Mouse (Mus musculus) urinary bladder, postnatal 25 days (tissue): Measurements from ENCODE around the gene Tex44.

Source experiments
- DNase-seq: peaks from one replicate; pipeline ENCODE4 v3.0.0; 2022; ENCODE audit warnings: low spot score

Tex44 gene

GRCm38 (mm10) chr1:86423879-86424278 lies 2.2 kb upstream of the Tex44 start:
- DNase-seq: no peak

DNA sequence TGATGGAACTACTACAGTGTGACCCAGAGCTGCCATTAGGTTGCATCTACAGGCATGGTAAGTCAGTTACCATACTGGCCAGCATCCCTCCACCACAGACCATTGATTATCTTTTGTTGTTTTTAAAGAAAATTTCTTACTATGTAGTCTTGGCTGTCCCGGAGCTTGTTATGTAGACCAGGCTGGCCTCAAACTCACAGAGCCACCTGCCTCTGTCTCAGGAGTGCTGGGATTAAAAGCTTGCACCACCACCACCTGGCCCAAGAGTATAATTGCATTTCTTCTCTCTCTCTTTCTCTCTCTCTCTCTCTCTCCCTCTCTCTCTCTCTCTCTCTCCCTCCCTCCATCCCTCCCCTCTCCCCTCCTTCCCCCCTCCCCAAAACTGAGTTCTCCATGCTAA lies 1.8 kb upstream of the Tex44 start:
- DNase-seq: no peak

- no peak for DNase-seq
Observed at GRCm38 (mm10) chr1:86424835-86425547, 1.1 kb upstream of the Tex44 start.

GRCm38 (mm10) chr1:86430056-86430455 lies 3.9 kb downstream of the Tex44 start:
- peak; percentile 66 for DNase-seq

- no peak for DNase-seq
Observed at GRCm38 (mm10) chr1:86432778-86433177, 6.6 kb downstream of the Tex44 start.

GRCm38 (mm10) chr1:86433359-86433758 lies 7.2 kb downstream of the Tex44 start:
- no peak for DNase-seq

- DNase-seq: no peak
Observed at GRCm38 (mm10) chr1:86434001-86434400, 7.9 kb downstream of the Tex44 start.

GRCm38 (mm10) chr1:86434439-86435201 lies 8.5 kb downstream of the Tex44 start:
- DNase-seq: peak; percentile 99

DNA sequence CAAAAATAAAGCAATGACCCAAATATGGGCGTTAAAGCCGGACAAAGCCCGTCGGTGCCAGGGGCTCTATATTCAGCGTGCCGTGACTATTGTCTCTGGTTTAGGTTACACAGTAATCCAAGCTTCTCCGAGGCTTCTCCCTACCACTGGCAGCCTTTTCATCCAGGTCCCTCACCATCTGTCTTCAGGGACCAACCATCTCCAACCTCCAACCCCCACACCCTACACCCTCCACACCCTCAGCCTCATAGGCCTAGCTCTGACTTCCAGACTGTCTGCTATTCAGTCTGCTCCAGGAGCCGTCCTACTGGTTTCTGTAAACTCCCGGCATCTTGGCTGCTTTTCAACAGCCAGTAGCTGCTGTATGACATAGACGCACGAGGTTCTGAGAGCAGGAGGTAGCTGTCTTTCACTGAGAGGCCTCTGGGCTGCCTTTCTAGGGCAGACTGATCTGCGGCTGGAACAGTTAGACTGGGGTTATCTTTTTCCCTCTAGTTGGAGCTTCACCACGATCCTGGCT lies 9.2 kb downstream of the Tex44 start:
- peak; percentile 28 for DNase-seq

DNA sequence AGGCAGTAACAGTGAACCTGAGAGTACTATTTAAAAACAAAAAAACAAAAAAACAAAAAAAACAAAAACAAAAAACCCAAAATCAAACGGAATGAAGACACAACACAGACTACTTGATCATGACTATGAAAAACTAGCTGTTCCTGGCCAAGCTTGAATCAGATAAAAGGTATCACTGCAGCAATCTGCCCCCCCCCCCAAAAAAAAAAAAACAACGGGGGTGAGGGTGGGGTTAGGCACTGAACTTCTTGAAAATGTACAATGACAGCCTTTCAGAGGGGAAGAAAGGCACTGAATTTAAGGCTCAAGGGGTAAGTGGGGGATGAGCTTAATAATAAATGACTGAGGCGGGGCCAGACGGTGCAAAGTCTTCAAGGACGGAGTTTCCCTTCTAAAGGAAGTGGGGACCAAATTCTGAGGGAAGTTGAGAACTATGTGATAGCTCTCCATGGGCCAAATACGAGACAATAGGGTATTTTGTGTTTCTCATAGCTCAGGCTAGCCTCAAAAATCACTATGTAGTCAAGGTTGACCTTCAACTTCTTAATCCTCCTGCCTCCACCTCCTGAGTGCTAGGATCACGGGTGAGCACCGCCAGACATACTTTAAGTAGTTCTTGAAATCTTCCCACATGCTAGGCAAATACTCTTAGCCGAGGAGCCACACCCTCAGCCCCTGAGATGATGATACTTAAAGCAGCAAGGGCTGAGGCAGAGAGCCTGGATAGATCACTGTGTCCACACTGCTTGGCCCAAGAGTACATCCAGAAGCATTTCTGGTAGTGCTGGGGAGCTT lies 11.3 kb downstream of the Tex44 start:
- DNase-seq: no peak

DNA sequence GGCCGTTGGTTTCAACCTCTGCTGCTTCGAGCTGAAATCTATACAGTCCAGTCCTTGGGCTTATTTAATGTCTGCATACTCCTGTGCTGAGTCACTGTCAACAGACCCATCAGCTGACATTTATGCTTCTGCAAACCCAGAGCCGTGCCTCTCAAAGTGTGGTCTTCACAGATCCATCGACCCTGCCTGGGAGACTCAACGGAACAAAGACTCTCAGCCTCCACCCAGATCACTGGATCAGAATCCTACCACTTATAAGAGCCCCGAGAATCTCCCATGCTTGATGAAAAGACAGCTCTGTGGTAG lies 11.8 kb downstream of the Tex44 start:
- no peak for DNase-seq

DNA sequence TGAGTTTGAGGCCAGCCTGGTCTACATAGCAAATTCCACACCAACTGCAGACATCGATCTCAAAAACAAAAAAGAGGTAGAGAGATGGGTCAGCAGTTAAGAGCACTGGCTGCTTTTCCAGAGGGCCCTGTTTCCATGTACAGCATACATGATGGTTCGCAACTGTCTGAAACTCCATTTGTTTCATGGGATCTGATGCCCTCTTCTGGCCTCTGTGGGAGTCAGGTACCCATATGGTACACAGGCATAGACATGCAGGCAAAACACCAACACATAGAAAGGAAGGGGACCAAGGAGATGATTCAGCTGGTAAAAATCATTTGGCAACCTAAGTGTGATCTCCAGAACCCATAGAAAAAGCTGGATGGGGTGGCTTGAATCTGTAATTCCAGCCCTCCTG lies 12.4 kb downstream of the Tex44 start:
- no peak for DNase-seq

- DNase-seq: no peak
Observed at GRCm38 (mm10) chr1:86439487-86440170, 13.5 kb downstream of the Tex44 start.

DNA sequence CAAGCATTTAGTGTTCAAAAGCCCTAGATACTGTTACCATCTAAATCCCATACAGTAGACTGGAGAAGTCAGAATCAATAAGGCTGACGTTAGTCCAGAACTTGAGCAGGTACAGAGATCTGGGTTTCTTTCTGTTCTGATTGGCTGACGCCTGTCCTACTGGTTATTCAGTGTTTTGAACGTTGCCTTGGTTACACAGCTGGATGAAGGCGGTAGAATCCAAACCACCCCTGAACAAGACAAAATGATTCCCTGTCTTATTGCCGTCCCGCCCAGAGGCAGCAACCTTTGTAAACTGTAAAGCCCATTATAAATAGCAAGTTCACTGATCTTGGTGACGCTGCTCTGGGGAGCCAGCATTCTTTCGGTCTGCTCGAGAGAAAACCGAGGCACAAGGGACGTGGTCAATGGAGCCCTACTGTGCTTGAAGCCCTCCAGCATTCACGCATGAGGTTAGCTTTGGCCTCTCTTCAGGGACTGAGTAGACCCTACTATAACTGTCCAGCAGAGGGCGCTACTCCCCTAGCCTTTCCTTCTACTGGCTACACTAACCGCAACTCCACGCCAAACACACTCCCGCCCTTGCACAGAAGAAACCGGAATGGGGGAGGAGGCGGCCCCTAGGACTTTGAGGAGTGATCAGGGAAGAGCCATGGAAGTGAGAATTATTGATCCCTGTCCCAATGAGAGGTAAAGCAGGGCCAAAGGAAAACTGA lies 14.2 kb downstream of the Tex44 start:
- DNase-seq: peak; percentile 93

DNA sequence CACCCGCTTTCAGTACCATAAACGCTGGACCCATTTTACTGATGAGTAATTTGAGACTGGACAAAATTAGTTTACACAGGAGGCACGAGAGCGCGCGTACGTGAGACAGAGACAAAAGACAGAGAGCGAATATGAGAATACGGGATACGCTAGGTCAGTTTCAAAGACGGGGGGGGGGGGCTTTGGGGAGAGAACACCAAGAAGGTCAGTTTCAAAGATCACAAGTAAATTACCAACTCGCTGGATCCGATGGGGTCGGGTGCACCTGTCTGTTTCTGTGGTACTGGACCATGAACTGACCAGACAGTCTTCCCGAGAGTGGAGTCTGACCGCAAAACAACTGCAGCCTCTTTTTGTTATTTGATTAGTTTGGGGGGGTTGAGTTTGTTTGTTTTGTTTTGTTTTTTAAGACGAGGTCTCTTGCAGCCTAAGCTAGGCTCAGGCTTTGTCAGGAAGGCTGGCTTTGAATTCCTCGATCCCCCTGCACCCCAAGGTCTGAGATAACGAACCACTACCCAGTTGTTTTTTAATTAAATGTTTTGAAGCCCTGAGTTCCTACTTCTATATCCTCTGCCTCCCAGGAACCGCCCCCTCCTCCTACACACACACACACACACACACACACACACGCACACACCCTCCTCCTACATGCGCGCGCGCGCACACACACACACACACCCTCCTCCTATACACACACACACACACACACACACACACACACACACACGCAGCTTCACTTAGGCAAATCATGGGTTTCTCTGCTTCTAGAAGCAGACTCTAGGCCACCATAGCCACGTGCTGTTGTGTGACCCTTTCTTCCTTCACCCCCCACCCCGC lies 15.0 kb downstream of the Tex44 start:
- peak; percentile 46 for DNase-seq

GRCm38 (mm10) chr1:86441724-86441979 lies 15.5 kb downstream of the Tex44 start:
- DNase-seq: no peak

- peak; percentile 85 for DNase-seq
Observed at GRCm38 (mm10) chr1:86441980-86442831, 16.1 kb downstream of the Tex44 start.

DNA sequence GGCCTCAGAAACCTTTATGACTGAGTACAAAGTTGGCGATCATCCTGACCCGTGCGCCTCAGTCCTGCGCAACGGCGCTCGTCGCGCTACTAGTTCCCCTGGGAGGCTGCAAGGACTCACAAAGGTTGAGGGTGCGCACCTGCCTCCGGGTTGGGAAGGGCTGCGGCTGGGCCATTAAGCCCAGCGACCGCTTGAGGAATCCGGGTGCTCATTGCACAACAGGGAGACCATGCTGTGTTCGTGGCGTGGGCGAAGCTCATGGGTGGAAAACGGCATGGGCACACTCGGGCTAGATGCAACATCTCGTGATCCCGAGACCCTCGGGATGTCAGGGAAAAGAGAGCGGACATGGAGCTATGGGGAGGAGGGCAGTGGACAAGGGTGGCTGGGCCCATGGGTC lies 16.7 kb downstream of the Tex44 start:
- DNase-seq: no peak

DNA sequence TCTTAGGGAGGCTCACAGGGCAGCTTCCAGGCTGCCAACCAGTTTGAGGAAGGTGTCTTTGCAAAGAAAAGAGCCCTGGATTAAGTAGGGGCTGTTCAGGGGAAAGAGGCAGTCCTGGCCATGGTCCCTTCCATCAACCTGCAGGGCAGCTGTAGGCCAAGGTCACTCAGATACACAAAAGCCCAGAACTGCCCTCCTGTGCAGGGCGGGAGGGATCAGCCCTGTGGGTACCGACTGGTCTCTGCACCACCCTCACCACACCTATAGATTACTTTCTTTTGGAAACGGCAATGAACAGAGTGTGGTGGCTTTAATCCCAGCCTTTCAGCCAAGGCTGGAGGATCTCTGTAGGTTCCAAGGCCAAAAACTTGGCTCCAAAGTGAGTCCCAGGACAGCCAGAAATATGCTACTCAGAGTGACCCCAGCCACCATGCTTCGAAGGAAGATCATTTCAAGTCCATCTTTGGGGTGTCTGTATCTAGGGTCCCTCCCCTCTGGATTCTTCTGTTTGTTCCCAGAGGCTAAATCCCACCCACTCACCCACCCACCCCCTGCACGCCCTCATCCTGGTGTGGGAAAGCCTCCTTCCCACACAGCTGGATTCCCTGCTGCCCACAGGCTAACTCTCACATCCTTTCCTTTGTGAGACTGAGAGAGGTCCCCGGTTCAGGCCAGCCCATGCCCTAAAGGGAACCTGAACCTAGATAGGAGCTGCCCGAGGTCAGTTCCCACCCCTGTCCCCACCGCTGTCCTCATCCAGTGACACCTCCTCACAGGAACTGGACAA lies 17.4 kb downstream of the Tex44 start:
- no peak for DNase-seq
